25 mouse cellular contexts compared by ENCODE assay signal in genomic region chr16:31074324-31074908, GRCm38 (mm10). TPM values are rescaled to one million over a fixed set of nuclear protein-coding genes. Genes with fewer than 3 reads are reported as not detected.
DNase-seq lines count a peak whose midpoint lies in the region; ATAC-seq and TF ChIP-seq lines count a peak whose summit lies in the region.
"Had no signal": no experiment of that assay in that cellular context is flagged by ENCODE, and none has a peak within 500 bp of the region (broad histone marks: within the 10 kb centered on the region; RNA-seq: fewer than 3 reads in every experiment).

No protein-coding gene starts in this region.

- peak overlapping the region; percentile 68 for H3K4me2 ChIP-seq in CH12.LX (ENCODE audit: insufficient read depth, low read depth, poor library complexity, severe bottlenecking)
- H3K4me2 ChIP-seq: embryonic facial prominence, embryonic 13.5 days; embryonic facial prominence, embryonic 15.5 days; forebrain, embryonic 12.5 days had no signal

- TF ChIP-seq POLR2A in CH12.LX (IDR thresholded peaks at IDR 0.05; ENCODE audit: low read depth, low read length): no peak

- in situ Hi-C loops in CH12.LX (cut with MboI; ENCODE audit: low pct_ligation_motif_present, low pct_unique_long_range_greater_than_20kb, low sequenced_read_pairs): loop anchor here (5.0 to 25.0 kb wide), 3 partner anchors 278 to 812 kb away; partner anchors contain the start of gene Cpn2

- H3K36me3 ChIP-seq in heart, embryonic 10.5 days: peaks cover 11% of the 10 kb centered on the region
- H3K36me3 ChIP-seq in CH12.LX (replicated peaks in 1 of 2; ENCODE audit: control insufficient read depth in 1 of 2, insufficient read depth in 1 of 2, low read length in 1 of 2): peaks cover 4 to 51% of the 10 kb centered on the region in 2 experiments
- H3K36me3 ChIP-seq: forebrain, embryonic 12.5 days had no signal

- H3K27me3 ChIP-seq in heart, embryonic 10.5 days (ENCODE audit: insufficient read depth, poor library complexity, severe bottlenecking): no peaks in the 10 kb centered on the region
- H3K27me3 ChIP-seq in CH12.LX (replicated peaks): no peaks in the 10 kb centered on the region
- H3K27me3 ChIP-seq: embryonic facial prominence, embryonic 13.5 days; embryonic facial prominence, embryonic 15.5 days; forebrain, embryonic 12.5 days had no signal

- dilution Hi-C loops in CH12.LX (cut with MboI; ENCODE audit: extremely low pct_ligation_motif_present, extremely low pct_unique_long_range_greater_than_20kb, low sequenced_read_pairs): no loop called here

- 0 out of 2 replicates have a peak, but pooled peaks cover 2% of the 10 kb centered on the region for H3K79me2 ChIP-seq in CH12.LX (replicated peaks; ENCODE audit: control insufficient read depth, extremely low read depth, insufficient read depth, poor library complexity, severe bottlenecking)

- no peak for TF ChIP-seq RAD21 in CH12.LX (IDR thresholded peaks at IDR 0.05; ENCODE audit: low read depth, low read length)

- H3K4me1 ChIP-seq in heart, embryonic 10.5 days: peaks cover 19% of the 10 kb centered on the region
- peaks cover 35 to 68% of the 10 kb centered on the region in 2 experiments for H3K4me1 ChIP-seq in CH12.LX (ENCODE audit: control insufficient read depth in 1 of 2, insufficient read depth in 2 of 2)

- DNase-seq in heart, adult 11 months: peak; percentile 55
- DNase-seq in heart, embryonic 10.5 days (ENCODE audit: low spot score): no peak
- DNase-seq in CH12.LX (ENCODE audit: extremely low read depth): peak; percentile 80
- no peak for DNase-seq in gastrocnemius, postnatal 25 days
- no peak for DNase-seq in layer of hippocampus, postnatal 25 days (ENCODE audit: extremely low spot score in 1 of 2, low spot score in 1 of 2)
- DNase-seq: adrenal gland, adult 2 months; adrenal gland, postnatal 10 days; adrenal gland, postnatal 25 days; B cell, adult 2 months; cerebellum, adult 11 months; cerebellum, adult 18-20 months; cerebellum, adult 8-10 months; cerebellum, adult 9-11 months; cerebellum, postnatal 14 days; cerebellum, postnatal 36 days; embryo, embryonic 11 days had no signal

- no peaks in the 10 kb centered on the region for H3K9me3 ChIP-seq in heart, embryonic 10.5 days
- no peaks in the 10 kb centered on the region for H3K9me3 ChIP-seq in CH12.LX (replicated peaks; ENCODE audit: low read length)
- H3K9me3 ChIP-seq: embryonic facial prominence, embryonic 13.5 days; embryonic facial prominence, embryonic 15.5 days; forebrain, embryonic 10.5 days; forebrain, embryonic 12.5 days had no signal

- 78% methylated on average over 3 of the region's 3 CpGs for WGBS in heart, embryonic 10.5 days

- peak overlapping the region; percentile 8; the same call in 1 of the 2 replicates for H3K9ac ChIP-seq in CH12.LX (ENCODE audit: insufficient read depth, low read depth)
- H3K9ac ChIP-seq: embryonic facial prominence, embryonic 15.5 days; forebrain, embryonic 12.5 days had no signal

- no peak overlapping the region for H3K27ac ChIP-seq in heart, embryonic 10.5 days
- H3K27ac ChIP-seq in CH12.LX (ENCODE audit: insufficient read depth, low read depth): peak overlapping the region; percentile 68
- H3K27ac ChIP-seq: embryonic facial prominence, embryonic 13.5 days; embryonic facial prominence, embryonic 15.5 days; forebrain, embryonic 10.5 days; forebrain, embryonic 12.5 days had no signal

- peak; percentile 51 for ATAC-seq in granulocyte monocyte progenitor cell, adult 5-6 weeks (replicated peaks; ENCODE audit: poor library complexity, severe bottlenecking)
- ATAC-seq: CD4-positive, CD25-positive, alpha-beta regulatory T cell, adult 4 months; forebrain, embryonic 14.5 days; forebrain, embryonic 16.5 days had no signal

- TF ChIP-seq EP300 in CH12.LX (IDR thresholded peaks at IDR 0.05; ENCODE audit: low read length): peak; percentile 86

- no peak for TF ChIP-seq CTCF in CH12.LX (conservative IDR thresholded peaks at IDR 0.05 in 1 of 2, IDR thresholded peaks at IDR 0.05 in 1 of 2; ENCODE audit: low read depth in 2 of 2, low read length in 2 of 2)

- no peak overlapping the region for H3K4me3 ChIP-seq in heart, embryonic 10.5 days
- no peak overlapping the region for H3K4me3 ChIP-seq in CH12.LX (replicated peaks in 1 of 3; ENCODE audit: low read depth in 2 of 3, low read length in 2 of 3, poor library complexity in 1 of 3)
- H3K4me3 ChIP-seq: embryonic facial prominence, embryonic 13.5 days; embryonic facial prominence, embryonic 15.5 days; erythroblast, embryonic 14.5 days; forebrain, embryonic 10.5 days; forebrain, embryonic 12.5 days had no signal

TF ChIP-seq in CH12.LX, 34 proteins besides CTCF, POLR2A, EP300 and RAD21:
- TF ChIP-seq ZNF384 (IDR thresholded peaks at IDR 0.05; ENCODE audit: low read depth, low read length) (peak; percentile 84), ZKSCAN1 (IDR thresholded peaks at IDR 0.05; ENCODE audit: borderline replicate concordance, low read depth, low read length) (no peak), TCF12 (IDR thresholded peaks at IDR 0.05; ENCODE audit: low read depth, low read length) (peak; percentile 45; the same call in 1 of the 2 replicates), TBP (conservative IDR thresholded peaks at IDR 0.05; ENCODE audit: low read depth, low read length) (0 out of 2 replicates have a peak, but pooled peaks have one; percentile 22), KAT2A (IDR thresholded peaks at IDR 0.05; ENCODE audit: insufficient replicate concordance, low read length) (0 out of 2 replicates have a peak, but pooled peaks have one; percentile 37), NRF1 (IDR thresholded peaks at IDR 0.05; ENCODE audit: low read depth, low read length) (no peak), ELF1 (IDR thresholded peaks at IDR 0.05; ENCODE audit: low read depth, low read length) (0 out of 2 replicates have a peak, but pooled peaks have one; percentile 13), IRF4 (IDR thresholded peaks at IDR 0.05; ENCODE audit: low read depth, low read length) (peak; percentile 87), ETS1 (conservative IDR thresholded peaks at IDR 0.05; ENCODE audit: low read depth, low read length) (peak; percentile 37), MEF2A (IDR thresholded peaks at IDR 0.05; ENCODE audit: borderline replicate concordance, low read depth, low read length) (peak; percentile 61)

RNA-seq across cellular contexts. Expression of gene Xxylt1, which starts 6.8 kb away (rescaled TPM):
- polyA plus RNA-seq in heart, embryonic 10.5 days (2016; fragmentation: Nextera tagmentation; extraction: Ambion mirVana): 11.8 and 15.0 TPM in 2 replicates
- total RNA-seq in CH12.LX (2012; rRNA removed): 21.5 and 23.8 TPM in 2 replicates
- total RNA-seq in CH12.LX (2014; rRNA removed): 43.4 and 45.7 TPM in 2 replicates
- 27.4 and 35.1 TPM in 2 replicates for polyA plus RNA-seq in CH12.LX (2012; ENCODE audit: insufficient read length, low read depth)
- 14.7 and 32.6 TPM in 2 replicates for total RNA-seq in granulocyte monocyte progenitor cell, adult 5-6 weeks (2014; fragmentation: Nextera tagmentation)
- 12.2 and 15.3 TPM in 2 replicates for total RNA-seq in granulocyte monocyte progenitor cell, adult 5-6 weeks (2017)
- 1 to 10 TPM; 2.8 to 3.3 TPM for total RNA-seq in gastrocnemius, postnatal 25 days (2021)
- total RNA-seq in layer of hippocampus, postnatal 25 days (2021): 10 to 100 TPM; 20.0 to 21.6 TPM

Comparison
In these comparisons a context has a peak if more than half of its experiments do, and no peak if none do; other contexts are left out.
1. DNase-seq: peak in heart, adult 11 months (single experiment) and CH12.LX (single experiment); none in heart, embryonic 10.5 days (single experiment), gastrocnemius, postnatal 25 days (single experiment) and layer of hippocampus, postnatal 25 days (0 of 2).